Mouse (Mus musculus) c-Kit-positive CD71-positive TER-119-negative erythroid progenitor cells, embryonic 14.5 days (primary cell): Measurements from ENCODE around the gene Dkk2.
"Not testable (repeated sequence)": the region's sequence is repeated elsewhere in the genome, so short reads cannot be mapped to it uniquely, and the experiment has no call there.

Source experiments
- DNase-seq: peaks from one replicate; pipeline ENCODE4 v3.0.0-alpha.2; 2013; ENCODE audit warnings: low read depth

Gene Dkk2

GRCm38 (mm10) chr3:132085112-132085822, at the start of gene Dkk2:
Gene Dkk2 (plus strand): TSS chr3:132085292.
- no peak for DNase-seq

GRCm38 (mm10) chr3:132036704-132037103, 48.4 kb upstream of the Dkk2 start:
- no peak for DNase-seq

DNA sequence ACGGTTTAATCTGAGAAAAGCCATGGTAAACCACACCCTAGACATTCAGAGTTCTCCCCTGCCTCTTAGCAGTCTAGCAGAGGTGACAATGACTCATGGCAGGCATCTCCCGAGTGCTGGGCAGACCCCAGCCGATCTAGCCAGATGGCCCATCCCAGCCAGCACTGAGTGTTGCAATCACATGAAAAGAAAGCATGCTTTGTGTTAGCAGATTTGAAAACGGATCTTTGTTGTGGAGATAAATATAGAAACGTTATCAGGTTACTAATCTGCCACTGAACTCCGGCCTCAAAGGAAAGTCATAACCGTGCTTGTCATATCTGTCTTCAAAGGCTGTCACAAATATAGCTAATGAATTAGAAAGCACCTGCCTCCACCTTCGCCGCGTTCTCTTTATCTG, 47.4 kb upstream of the Dkk2 start:
- no peak for DNase-seq

- DNase-seq = no peak
These were observed 45.0 kb upstream of the Dkk2 start for GRCm38 (mm10) chr3:132040066-132040465.

DNA sequence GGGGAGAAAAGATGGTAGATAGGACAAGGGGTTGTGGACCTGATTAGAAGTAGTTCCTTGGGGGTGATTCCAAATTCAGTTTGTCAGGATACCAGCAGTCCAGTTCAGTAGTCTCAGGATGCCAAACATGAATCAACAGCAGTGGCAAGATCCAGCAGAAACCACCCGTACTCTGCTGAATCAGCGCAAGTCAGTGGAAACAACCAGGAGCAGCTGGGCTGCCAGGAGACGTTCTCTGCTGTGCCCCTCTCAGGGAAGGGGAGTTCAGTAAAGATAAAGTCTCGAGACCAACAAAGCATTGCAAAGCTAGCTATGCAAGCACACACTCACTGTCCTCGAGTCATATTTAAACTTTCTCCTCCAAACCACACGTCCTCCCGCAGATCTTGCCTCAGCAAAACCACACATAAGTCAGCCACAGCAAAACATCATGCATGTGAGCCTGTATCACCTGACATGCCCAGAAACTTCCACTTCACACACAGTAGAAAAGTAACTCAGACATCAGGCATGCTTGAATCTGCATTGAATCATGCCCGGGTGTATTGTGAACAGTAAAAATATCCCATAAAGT, 34.1 kb upstream of the Dkk2 start:
- no peak for DNase-seq

DNA sequence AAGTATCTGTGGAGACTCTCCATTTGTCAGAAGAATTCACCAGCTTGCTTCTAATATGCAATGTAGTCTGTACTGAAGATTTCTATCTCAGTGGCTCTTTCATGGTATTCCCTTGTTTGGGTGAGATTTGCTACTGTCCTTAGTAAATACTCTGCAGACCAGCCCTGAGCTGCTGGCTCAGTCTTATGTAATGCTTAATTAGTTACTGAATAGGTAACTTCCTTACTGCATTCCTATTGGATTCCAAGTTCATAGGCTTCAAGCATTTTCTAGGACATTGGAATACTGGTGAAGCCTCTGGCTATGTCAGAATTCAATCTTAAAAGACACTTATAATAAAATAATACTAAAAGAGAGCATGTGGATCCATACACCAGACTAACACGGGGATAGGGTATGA, 22.3 kb upstream of the Dkk2 start:
- DNase-seq = not testable (repeated sequence)

DNA sequence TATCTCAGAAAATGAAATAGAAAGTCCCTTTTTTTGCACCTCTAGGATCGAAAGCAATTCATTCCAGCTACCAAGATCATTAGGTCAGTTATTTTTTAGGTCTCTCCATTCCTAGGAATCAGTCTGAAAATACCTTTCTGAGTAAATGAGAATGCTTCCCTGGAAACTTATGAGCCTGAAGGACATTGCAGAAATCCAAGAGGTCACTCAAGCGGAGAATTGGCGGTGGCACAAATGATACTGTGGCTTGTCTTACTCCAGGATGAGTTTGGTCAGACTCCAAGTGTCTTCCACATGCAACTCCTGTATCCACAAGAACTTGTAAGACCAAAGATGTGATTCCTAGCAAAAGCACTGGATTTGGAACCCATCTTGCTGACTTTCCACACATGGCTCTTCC, 21.7 kb upstream of the Dkk2 start:
- DNase-seq = no peak

DNA sequence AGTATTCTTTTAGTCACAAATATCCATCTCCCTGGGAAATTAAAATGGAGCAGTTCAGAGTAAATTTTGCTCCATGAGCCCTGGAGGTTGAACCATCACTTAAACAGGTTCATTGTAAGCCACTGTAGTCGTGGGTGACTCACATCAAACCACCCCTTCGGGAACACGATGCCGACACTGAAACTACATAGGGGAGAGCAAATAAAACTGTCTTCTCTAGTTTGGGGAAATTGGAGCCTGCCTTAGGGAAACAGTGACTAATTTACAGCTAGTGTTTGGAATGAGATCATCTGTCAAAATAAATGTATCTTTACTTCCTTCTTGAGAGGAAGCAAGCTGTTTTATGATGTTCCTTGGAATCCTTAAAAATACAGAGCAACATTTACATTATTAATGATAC, 21.1 kb upstream of the Dkk2 start:
- DNase-seq = no peak

DNA sequence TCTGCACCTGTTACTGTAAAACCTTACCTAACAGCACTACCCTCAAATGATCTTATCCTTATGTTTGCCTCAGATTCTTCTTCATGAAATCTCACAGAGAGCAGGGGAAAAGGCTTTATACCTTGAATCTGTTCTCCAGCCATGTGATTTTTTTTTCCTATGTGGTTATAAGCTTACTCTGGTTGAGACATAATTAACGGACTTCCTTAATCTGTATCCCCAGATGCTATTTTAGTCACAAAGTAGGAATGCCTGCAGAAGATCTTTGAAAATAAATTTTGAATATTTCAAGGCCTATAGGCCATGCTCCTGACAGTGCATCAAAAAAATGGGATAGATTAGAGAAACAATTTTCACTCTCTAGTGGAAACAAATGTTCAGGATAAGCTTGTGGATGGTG, 20.2 kb upstream of the Dkk2 start:
- DNase-seq = no peak

GRCm38 (mm10) chr3:132070949-132071348, 14.1 kb upstream of the Dkk2 start:
- DNase-seq = no peak

GRCm38 (mm10) chr3:132084018-132084417, 1.1 kb upstream of the Dkk2 start:
- no peak for DNase-seq

GRCm38 (mm10) chr3:132084680-132085079, 412 bp upstream of the Dkk2 start:
- DNase-seq = no peak

GRCm38 (mm10) chr3:132085823-132086350, 795 bp downstream of the Dkk2 start:
- DNase-seq = no peak

- no peak for DNase-seq
These were observed 1.4 kb downstream of the Dkk2 start for GRCm38 (mm10) chr3:132086461-132086860.

GRCm38 (mm10) chr3:132087011-132087486, 2.0 kb downstream of the Dkk2 start:
- no peak for DNase-seq

DNA sequence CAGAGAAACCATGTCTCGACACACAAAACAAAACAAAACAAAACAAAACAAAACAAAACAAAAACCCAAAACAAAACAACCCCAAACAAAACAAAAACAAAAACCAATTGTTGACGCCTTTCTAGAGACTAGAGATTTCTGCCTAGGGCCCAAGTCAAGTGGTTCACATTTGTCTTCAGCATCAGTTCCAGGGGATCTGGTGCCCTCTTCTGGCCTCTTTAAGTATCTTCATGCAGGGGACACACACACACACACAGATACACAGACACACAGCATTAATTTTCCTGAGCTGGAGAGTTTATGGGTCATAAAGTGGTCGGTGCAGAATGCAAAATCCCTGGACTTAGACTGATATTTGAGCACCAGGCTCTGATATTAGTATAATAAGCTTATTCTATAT, 7.9 kb downstream of the Dkk2 start:
- no peak for DNase-seq

- DNase-seq = no peak
These were observed 11.2 kb downstream of the Dkk2 start for GRCm38 (mm10) chr3:132096296-132096695.

- no peak for DNase-seq
These were observed 15.7 kb downstream of the Dkk2 start for GRCm38 (mm10) chr3:132100746-132101145.

- no peak for DNase-seq
These were observed 17.9 kb downstream of the Dkk2 start for GRCm38 (mm10) chr3:132103020-132103419.

- DNase-seq = no peak
These were observed 18.4 kb downstream of the Dkk2 start for GRCm38 (mm10) chr3:132103454-132103853.

DNA sequence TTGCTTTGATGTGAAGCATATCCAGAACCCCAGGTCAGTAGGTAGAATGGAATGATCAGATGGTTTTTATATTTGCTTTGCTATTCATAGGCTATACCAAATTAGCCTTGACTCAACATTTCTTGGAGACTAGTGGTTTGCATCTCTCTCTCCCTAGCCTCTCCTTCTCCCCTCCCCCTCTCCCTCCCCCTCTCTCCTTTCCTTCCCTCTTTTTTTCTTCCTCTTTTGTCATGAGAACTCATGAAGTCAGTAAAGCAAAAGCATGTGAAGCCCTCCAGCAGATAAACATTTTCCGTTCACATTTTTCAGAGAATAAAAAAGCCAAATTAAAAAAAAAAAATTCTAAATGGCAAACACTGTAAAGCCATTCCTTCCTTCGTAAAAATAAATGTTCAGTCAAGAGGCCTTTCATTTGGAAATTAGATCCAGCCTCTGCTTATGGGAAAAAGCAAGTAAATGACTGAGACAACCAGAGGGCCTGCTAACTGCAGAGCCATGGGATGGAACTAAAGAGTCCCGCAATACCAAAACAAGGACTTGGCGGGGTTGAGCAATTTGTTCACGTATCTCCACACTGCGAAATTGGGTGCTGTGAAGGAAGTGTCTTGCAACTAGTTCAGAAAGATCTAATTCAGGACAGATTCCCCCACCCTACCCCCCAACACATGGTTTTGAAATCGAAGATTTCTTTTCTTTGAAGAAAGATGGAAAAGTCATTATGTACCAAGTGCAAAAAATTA, 30.9 kb downstream of the Dkk2 start:
- no peak for DNase-seq

DNA sequence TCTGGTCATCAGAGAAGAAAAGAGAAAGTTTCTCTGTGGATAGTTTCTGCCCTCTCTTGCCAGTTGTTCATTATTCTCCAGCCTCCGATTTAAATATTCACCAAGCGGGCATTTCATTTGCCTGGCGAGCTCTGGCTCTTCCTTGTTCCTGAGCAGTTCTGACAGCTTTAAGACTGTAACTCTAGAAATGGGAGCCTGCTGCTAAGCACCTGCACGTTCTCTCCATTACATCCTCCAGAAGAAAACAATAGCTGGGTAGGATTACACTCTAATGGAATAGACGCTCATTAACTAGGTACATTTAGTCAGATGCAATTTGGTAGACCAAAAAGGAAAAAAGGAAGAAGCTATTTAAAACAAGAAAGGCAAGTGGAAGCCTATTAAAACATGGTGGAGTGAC, 36.3 kb downstream of the Dkk2 start:
- no peak for DNase-seq

DNA sequence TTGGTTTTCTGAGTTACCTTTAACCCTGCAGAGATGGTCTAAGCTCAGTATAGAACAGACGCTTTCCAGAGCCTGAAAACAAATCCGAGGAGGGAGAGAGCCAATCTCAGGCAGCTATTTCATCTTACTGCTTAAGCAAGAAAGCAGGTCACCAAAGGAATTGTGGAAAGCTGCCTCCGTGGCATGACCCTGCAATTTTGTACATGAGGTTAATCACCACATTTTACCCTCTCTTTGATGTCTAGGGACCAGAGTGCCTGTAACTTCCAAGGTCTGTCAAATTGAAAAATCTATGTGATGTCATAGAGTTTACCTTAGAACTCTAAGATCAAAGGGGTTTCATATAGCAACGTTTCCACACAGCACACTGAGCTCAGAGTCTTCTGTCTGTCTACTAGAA, 37.5 kb downstream of the Dkk2 start:
- DNase-seq = no peak
